Mouse (Mus musculus): ENCODE data around the gene Gfap. TPM values are rescaled to one million over a fixed set of nuclear protein-coding genes. Genes with fewer than 3 reads are reported as not detected.
A peak's percentile ranks its signal among the peaks of the same experiment; 100 is the strongest.

The Gfap gene
- polyA plus RNA-seq, 1 experiment, result 0.16 TPM

- no peaks in the 10 kb centered on the region for H3K36me3 ChIP-seq (ENCODE audit: control insufficient read depth, insufficient read depth)
These were observed 24.6 kb upstream of the Gfap start for GRCm38 (mm10) chr11:102925351-102925717.

GRCm38 (mm10) chr11:102924557-102925350, 24.0 kb upstream of the Gfap start, which contains the start of gene Kif18b:
TSS of gene Kif18b (minus strand) at chr11:102925124.
- peaks cover 50% of the 10 kb centered on the region for H3K79me2 ChIP-seq (ENCODE audit: control insufficient read depth, insufficient read depth)

More at GRCm38 (mm10) chr11:102925351-102925717, 24.6 kb upstream of the Gfap start:
- Histone ChIP-seq H3K4me2 (ENCODE audit: low read depth) (peak overlapping the region; percentile 73), H3K4me3 (peak overlapping the region; percentile 68), H3K79me2 (ENCODE audit: control insufficient read depth, insufficient read depth) (peaks cover 44% of the 10 kb centered on the region), H3K27me3 (ENCODE audit: control insufficient read depth, insufficient read depth, insufficient read length) (no peaks in the 10 kb centered on the region), H3ac (ENCODE audit: control insufficient read depth, insufficient read length) (peak overlapping the region; percentile 6)
- TF ChIP-seq CEBPB (IDR thresholded peaks at IDR 0.05; ENCODE audit: insufficient read depth, poor library complexity, severe bottlenecking) (no peak), MYOD1 (IDR thresholded peaks at IDR 0.05; ENCODE audit: control insufficient read depth in 1 of 3, insufficient read length in 2 of 3, low read depth in 2 of 3) (no peak), USF1 (IDR thresholded peaks at IDR 0.05; ENCODE audit: low read depth) (no peak), POLR2AphosphoS2 (IDR thresholded peaks at IDR 0.05; ENCODE audit: insufficient read length, low read depth) (no peak), E2F4 (IDR thresholded peaks at IDR 0.05; ENCODE audit: insufficient read depth) (no peak), SRF (IDR thresholded peaks at IDR 0.05; ENCODE audit: control insufficient read depth, insufficient read length, low read depth) (no peak), POLR2A (IDR thresholded peaks at IDR 0.05; ENCODE audit: insufficient read length, low read depth) (no peak), TCF3 (IDR thresholded peaks at IDR 0.05; ENCODE audit: insufficient read length, low read depth) (no peak), MAX (IDR thresholded peaks at IDR 0.05; ENCODE audit: low read depth) (no peak), REST (IDR thresholded peaks at IDR 0.05; ENCODE audit: insufficient read depth, insufficient read length) (no peak), MYOG (IDR thresholded peaks at IDR 0.05; ENCODE audit: control insufficient read depth in 1 of 3, insufficient read depth in 1 of 3, insufficient read length in 2 of 3, low read depth in 2 of 3) (no peak), TCF12 (IDR thresholded peaks at IDR 0.05; ENCODE audit: insufficient read depth, poor library complexity, severe bottlenecking) (no peak)

GRCm38 (mm10) chr11:102921491-102921890, 20.8 kb upstream of the Gfap start:
- Histone ChIP-seq H3K79me2 (ENCODE audit: control insufficient read depth, insufficient read depth) (peaks cover 83% of the 10 kb centered on the region), H3ac (ENCODE audit: control insufficient read depth, insufficient read length) (no peak overlapping the region), H3K4me3 (no peak overlapping the region), H3K36me3 (ENCODE audit: control insufficient read depth, insufficient read depth) (no peaks in the 10 kb centered on the region), H3K27me3 (ENCODE audit: control insufficient read depth, insufficient read depth, insufficient read length) (no peaks in the 10 kb centered on the region), H3K4me2 (ENCODE audit: low read depth) (no peak overlapping the region)
- TF ChIP-seq USF1 (IDR thresholded peaks at IDR 0.05; ENCODE audit: low read depth) (no peak), MYOG (IDR thresholded peaks at IDR 0.05; ENCODE audit: control insufficient read depth in 1 of 3, insufficient read depth in 1 of 3, insufficient read length in 2 of 3, low read depth in 2 of 3) (no peak), TCF3 (IDR thresholded peaks at IDR 0.05; ENCODE audit: insufficient read length, low read depth) (no peak), E2F4 (IDR thresholded peaks at IDR 0.05; ENCODE audit: insufficient read depth) (no peak), POLR2A (IDR thresholded peaks at IDR 0.05; ENCODE audit: insufficient read length, low read depth) (no peak), CEBPB (IDR thresholded peaks at IDR 0.05; ENCODE audit: insufficient read depth, poor library complexity, severe bottlenecking) (no peak), REST (IDR thresholded peaks at IDR 0.05; ENCODE audit: insufficient read depth, insufficient read length) (no peak), MAX (IDR thresholded peaks at IDR 0.05; ENCODE audit: low read depth) (no peak), SRF (IDR thresholded peaks at IDR 0.05; ENCODE audit: control insufficient read depth, insufficient read length, low read depth) (no peak), MYOD1 (IDR thresholded peaks at IDR 0.05; ENCODE audit: control insufficient read depth in 1 of 3, insufficient read length in 2 of 3, low read depth in 2 of 3) (no peak), POLR2AphosphoS2 (IDR thresholded peaks at IDR 0.05; ENCODE audit: insufficient read length, low read depth) (no peak), TCF12 (IDR thresholded peaks at IDR 0.05; ENCODE audit: insufficient read depth, poor library complexity, severe bottlenecking) (no peak)

More at GRCm38 (mm10) chr11:102924557-102925350, 24.0 kb upstream of the Gfap start, which contains the start of gene Kif18b:
- no peak for TF ChIP-seq REST (IDR thresholded peaks at IDR 0.05; ENCODE audit: insufficient read depth, insufficient read length)
- no peak for TF ChIP-seq CEBPB (IDR thresholded peaks at IDR 0.05; ENCODE audit: insufficient read depth, poor library complexity, severe bottlenecking)
- TF ChIP-seq POLR2A (IDR thresholded peaks at IDR 0.05; ENCODE audit: insufficient read length, low read depth), result peak; percentile 67
- TF ChIP-seq TCF12 (IDR thresholded peaks at IDR 0.05; ENCODE audit: insufficient read depth, poor library complexity, severe bottlenecking), result no peak
- no peak for TF ChIP-seq MYOD1 (IDR thresholded peaks at IDR 0.05; ENCODE audit: control insufficient read depth in 1 of 3, insufficient read length in 2 of 3, low read depth in 2 of 3)
- peak; percentile 47 for TF ChIP-seq POLR2AphosphoS2 (IDR thresholded peaks at IDR 0.05; ENCODE audit: insufficient read length, low read depth)
- TF ChIP-seq E2F4 (IDR thresholded peaks at IDR 0.05; ENCODE audit: insufficient read depth), result peak; percentile 98
- no peak for TF ChIP-seq SRF (IDR thresholded peaks at IDR 0.05; ENCODE audit: control insufficient read depth, insufficient read length, low read depth)
- no peak for TF ChIP-seq TCF3 (IDR thresholded peaks at IDR 0.05; ENCODE audit: insufficient read length, low read depth)
- no peak for TF ChIP-seq MAX (IDR thresholded peaks at IDR 0.05; ENCODE audit: low read depth)
- no peak for TF ChIP-seq MYOG (IDR thresholded peaks at IDR 0.05; ENCODE audit: control insufficient read depth in 1 of 3, insufficient read depth in 1 of 3, insufficient read length in 2 of 3, low read depth in 2 of 3)
- TF ChIP-seq USF1 (IDR thresholded peaks at IDR 0.05; ENCODE audit: low read depth), result no peak
- peak within 1 kb of the TSS; percentile 6 for H3ac ChIP-seq (ENCODE audit: control insufficient read depth, insufficient read length)
- H3K36me3 ChIP-seq (ENCODE audit: control insufficient read depth, insufficient read depth), result no peaks in the 10 kb centered on the region
- H3K4me2 ChIP-seq (ENCODE audit: low read depth), result peak within 1 kb of the TSS; percentile 73
- peak within 1 kb of the TSS; percentile 68 for H3K4me3 ChIP-seq
- H3K27me3 ChIP-seq (ENCODE audit: control insufficient read depth, insufficient read depth, insufficient read length), result no peaks in the 10 kb centered on the region

GRCm38 (mm10) chr11:102918077-102918476, 17.4 kb upstream of the Gfap start:
- H3K79me2 ChIP-seq (ENCODE audit: control insufficient read depth, insufficient read depth), result peaks cover 75% of the 10 kb centered on the region
- no peak overlapping the region for H3K4me3 ChIP-seq
- no peaks in the 10 kb centered on the region for H3K27me3 ChIP-seq (ENCODE audit: control insufficient read depth, insufficient read depth, insufficient read length)
- H3K4me2 ChIP-seq (ENCODE audit: low read depth), result peak overlapping the region; percentile 71
- no peak overlapping the region for H3ac ChIP-seq (ENCODE audit: control insufficient read depth, insufficient read length)
- no peaks in the 10 kb centered on the region for H3K36me3 ChIP-seq (ENCODE audit: control insufficient read depth, insufficient read depth)
- no peak for TF ChIP-seq MYOG (IDR thresholded peaks at IDR 0.05; ENCODE audit: control insufficient read depth in 1 of 3, insufficient read depth in 1 of 3, insufficient read length in 2 of 3, low read depth in 2 of 3)

All from myocyte (in vitro differentiated cells).